Mouse (Mus musculus): ENCODE measurements at regions not wholly inside any gene's neighbourhood (a gene's known extent, or its start where the extent isn't known, plus 50 kb on each side); places are given as distances from the start of the nearest gene placed in this dataset.

DNA sequence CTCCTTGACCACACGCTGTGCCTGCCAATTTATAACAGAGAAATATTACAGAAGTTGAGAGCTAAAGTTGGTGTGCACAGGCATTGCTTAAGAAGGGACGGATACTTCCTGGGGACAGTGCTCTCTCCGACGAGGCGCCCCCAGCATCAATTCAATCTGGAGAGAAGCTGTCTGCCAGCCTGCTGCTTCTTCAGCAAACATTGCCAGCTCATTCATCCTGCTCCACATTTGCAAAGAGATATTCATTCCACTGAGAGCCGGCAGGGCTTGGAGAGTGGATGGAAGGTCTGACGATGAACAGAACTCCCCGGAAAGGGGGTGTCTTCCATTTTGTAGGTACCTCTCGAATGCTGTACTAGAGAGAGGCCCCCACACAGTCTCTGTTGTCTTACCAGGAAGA is 70.0 kb upstream of the Igfbp7 start:
- no peaks in the 10 kb centered on the region for H3K27me3 ChIP-seq (ENCODE audit: control insufficient read depth, insufficient read depth, low read length)
- no peak overlapping the region for H3K4me3 ChIP-seq (ENCODE audit: low read depth, low read length)
- 68% methylated on average over 9 of the region's 9 CpGs for WGBS
- no peaks in the 10 kb centered on the region for H3K36me3 ChIP-seq (replicated peaks; ENCODE audit: control insufficient read depth, insufficient read depth, low read length)
- no peak overlapping the region for H3K4me2 ChIP-seq (ENCODE audit: low read depth, low read length)
- H3K4me1 ChIP-seq (ENCODE audit: control insufficient read depth, insufficient read depth) = no peaks in the 10 kb centered on the region
- H3K9me3 ChIP-seq (replicated peaks; ENCODE audit: control insufficient read depth, low read length) = no peaks in the 10 kb centered on the region
- H3K9ac ChIP-seq (replicated peaks; ENCODE audit: low read depth, low read length) = no peak overlapping the region
- ATAC-seq (ENCODE audit: insufficient read depth, low read depth) (no peak), DNase-seq (ENCODE audit: low spot score) (no peak)
- TF ChIP-seq EP300 (IDR thresholded peaks at IDR 0.05; ENCODE audit: low read depth) (no peak), CTCF (IDR thresholded peaks at IDR 0.05; ENCODE audit: low read depth) (no peak)
- no peak overlapping the region for H3K27ac ChIP-seq (ENCODE audit: low read depth)

DNA sequence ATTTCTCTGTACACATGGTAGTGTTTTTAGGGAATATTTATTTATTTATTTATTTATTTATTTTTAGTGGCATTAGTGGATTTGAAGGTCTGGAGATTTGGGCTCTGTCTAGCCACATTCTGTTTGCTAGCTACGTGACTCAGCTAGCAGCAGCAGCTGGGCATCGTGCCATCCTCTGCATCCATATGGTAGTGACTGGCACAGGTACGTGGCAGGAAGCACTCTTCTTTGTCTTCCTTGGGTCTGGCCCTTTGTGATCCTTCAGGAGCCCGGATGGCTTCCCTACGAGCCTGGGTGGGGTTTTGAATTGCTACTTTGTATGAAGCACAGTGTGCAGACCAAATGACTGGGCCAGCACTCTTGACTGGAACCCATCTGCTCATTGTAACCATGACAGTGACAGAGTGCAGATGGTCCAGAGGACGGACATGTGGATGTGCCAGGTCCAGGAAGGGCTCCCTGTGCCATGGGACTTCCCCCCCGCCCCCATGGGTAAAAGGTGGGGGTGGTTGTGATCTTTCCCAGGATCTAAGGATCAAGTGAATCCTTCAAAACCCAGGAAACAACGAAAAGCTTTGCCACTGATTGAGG is 66.2 kb upstream of the Igfbp7 start:
- DNase-seq (ENCODE audit: low spot score) = no peak
- 48% methylated on average over 8 of the region's 8 CpGs for WGBS
- H3K27me3 ChIP-seq (ENCODE audit: control insufficient read depth, insufficient read depth, low read length) = no peaks in the 10 kb centered on the region
- no peaks in the 10 kb centered on the region for H3K9me3 ChIP-seq (replicated peaks; ENCODE audit: control insufficient read depth, low read length)
- no peak overlapping the region for H3K4me2 ChIP-seq (ENCODE audit: low read depth, low read length)
- H3K9ac ChIP-seq (replicated peaks; ENCODE audit: low read depth, low read length) = no peak overlapping the region
- H3K4me3 ChIP-seq (ENCODE audit: low read depth, low read length) = no peak overlapping the region
- no peak overlapping the region for H3K27ac ChIP-seq (ENCODE audit: low read depth)
- no peaks in the 10 kb centered on the region for H3K36me3 ChIP-seq (replicated peaks; ENCODE audit: control insufficient read depth, insufficient read depth, low read length)
- TF ChIP-seq CTCF (IDR thresholded peaks at IDR 0.05; ENCODE audit: low read depth) (no peak), EP300 (IDR thresholded peaks at IDR 0.05; ENCODE audit: low read depth) (no peak)
- no peak for ATAC-seq (ENCODE audit: insufficient read depth, low read depth)
- H3K4me1 ChIP-seq (ENCODE audit: control insufficient read depth, insufficient read depth) = no peaks in the 10 kb centered on the region

DNA sequence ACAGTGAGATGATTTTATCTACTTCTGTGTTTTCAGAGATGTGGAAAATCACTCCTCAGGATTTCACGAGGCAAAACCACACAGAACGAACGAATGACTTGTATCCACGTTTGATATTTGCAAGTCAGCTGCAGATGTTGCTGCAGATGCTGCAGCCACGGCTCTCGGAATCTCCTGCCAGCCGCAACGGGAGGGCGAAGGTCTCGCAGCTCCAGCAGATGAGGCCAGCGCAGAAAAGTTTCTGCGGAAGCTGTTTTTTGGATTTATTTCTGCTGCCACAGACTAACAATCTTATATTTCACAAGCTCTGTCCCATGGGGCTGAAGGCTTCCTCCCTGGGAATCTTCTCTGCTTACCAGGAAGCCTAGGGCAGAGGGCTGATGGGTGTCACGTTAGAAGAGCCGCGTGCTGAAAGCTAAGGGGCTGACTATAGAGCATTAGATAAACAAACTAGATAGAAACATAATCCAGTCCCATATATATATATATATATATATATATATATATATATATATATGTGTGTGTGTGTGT is 61.5 kb upstream of the Igfbp7 start:
- Histone ChIP-seq H3K27me3 (ENCODE audit: control insufficient read depth, insufficient read depth, low read length) (no peaks in the 10 kb centered on the region), H3K9ac (replicated peaks; ENCODE audit: low read depth, low read length) (no peak overlapping the region), H3K27ac (ENCODE audit: low read depth) (no peak overlapping the region), H3K9me3 (replicated peaks; ENCODE audit: control insufficient read depth, low read length) (no peaks in the 10 kb centered on the region), H3K4me1 (ENCODE audit: control insufficient read depth, insufficient read depth) (no peaks in the 10 kb centered on the region), H3K4me3 (ENCODE audit: low read depth, low read length) (no peak overlapping the region), H3K4me2 (ENCODE audit: low read depth, low read length) (no peak overlapping the region), H3K36me3 (replicated peaks; ENCODE audit: control insufficient read depth, insufficient read depth, low read length) (no peaks in the 10 kb centered on the region)
- TF ChIP-seq EP300 (IDR thresholded peaks at IDR 0.05; ENCODE audit: low read depth) (no peak), CTCF (IDR thresholded peaks at IDR 0.05; ENCODE audit: low read depth) (no peak)
- no peak for DNase-seq (ENCODE audit: low spot score)
- ATAC-seq (ENCODE audit: insufficient read depth, low read depth) = no peak
- 74% methylated on average over 15 of the region's 15 CpGs for WGBS

DNA sequence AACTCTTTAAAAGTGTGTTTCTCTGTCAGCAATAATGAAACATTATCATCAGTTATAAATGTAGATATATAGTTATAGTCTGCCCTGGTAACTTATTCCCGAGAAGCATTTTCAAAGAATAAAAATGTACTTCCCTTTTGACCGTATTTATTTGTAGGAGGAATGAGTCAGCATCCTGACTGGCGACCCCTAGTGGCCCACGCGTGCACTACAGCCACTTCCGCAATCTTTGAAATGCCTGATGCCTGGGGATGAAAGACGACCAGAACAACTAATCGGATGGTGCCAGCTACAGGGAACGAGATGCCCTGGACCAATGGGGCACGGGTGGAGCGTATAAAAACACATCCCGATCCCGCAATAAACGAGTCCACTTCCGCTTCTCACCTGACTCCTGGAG is 60.6 kb upstream of the Igfbp7 start:
- H3K4me2 ChIP-seq (ENCODE audit: low read depth, low read length) = no peak overlapping the region
- no peaks in the 10 kb centered on the region for H3K4me1 ChIP-seq (ENCODE audit: control insufficient read depth, insufficient read depth)
- no peaks in the 10 kb centered on the region for H3K27me3 ChIP-seq (ENCODE audit: control insufficient read depth, insufficient read depth, low read length)
- H3K9me3 ChIP-seq (replicated peaks; ENCODE audit: control insufficient read depth, low read length) = no peaks in the 10 kb centered on the region
- WGBS = 53% methylated on average over 15 of the region's 15 CpGs
- no peak for ATAC-seq (ENCODE audit: insufficient read depth, low read depth)
- H3K27ac ChIP-seq (ENCODE audit: low read depth) = no peak overlapping the region
- no peak overlapping the region for H3K4me3 ChIP-seq (ENCODE audit: low read depth, low read length)
- no peaks in the 10 kb centered on the region for H3K36me3 ChIP-seq (replicated peaks; ENCODE audit: control insufficient read depth, insufficient read depth, low read length)
- TF ChIP-seq CTCF (IDR thresholded peaks at IDR 0.05; ENCODE audit: low read depth) (peak; percentile 78), EP300 (IDR thresholded peaks at IDR 0.05; ENCODE audit: low read depth) (no peak)
- DNase-seq (ENCODE audit: low spot score) = peak; percentile 10
- no peak overlapping the region for H3K9ac ChIP-seq (replicated peaks; ENCODE audit: low read depth, low read length)

DNA sequence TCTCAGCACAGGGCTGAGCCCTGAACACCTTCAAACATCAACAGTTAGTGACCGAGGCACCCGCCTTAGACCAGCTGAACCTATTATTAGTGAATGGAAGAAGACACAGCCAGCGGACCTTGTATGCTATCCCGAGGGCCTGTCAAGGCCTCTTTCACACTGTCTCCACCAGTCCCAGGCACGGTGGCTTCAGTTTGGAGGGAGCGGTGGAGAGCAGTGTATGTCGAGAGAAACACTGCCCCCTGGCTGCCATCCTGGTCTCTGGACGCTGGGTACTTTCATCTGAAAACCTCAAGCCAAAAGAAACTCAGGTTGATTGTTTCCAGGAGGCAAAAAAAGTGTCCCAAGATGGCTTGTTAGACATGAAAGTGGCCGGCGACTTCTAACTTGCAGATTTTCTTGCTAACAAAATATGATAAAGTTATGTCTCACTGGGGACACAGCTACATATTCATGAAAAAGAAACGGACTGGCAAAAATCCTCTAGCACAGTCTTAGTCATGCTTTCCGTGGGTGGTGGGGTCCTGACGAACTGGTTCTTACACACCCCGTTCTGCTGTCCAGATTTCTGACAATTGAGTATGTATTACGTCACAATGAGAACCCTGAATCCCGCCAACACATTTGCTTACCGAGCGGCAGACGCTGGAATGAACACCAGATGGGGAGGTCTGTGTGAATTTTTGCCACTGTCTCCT is 57.2 kb upstream of the Igfbp7 start:
- no peaks in the 10 kb centered on the region for H3K27me3 ChIP-seq (ENCODE audit: control insufficient read depth, insufficient read depth, low read length)
- H3K9ac ChIP-seq (replicated peaks; ENCODE audit: low read depth, low read length) = no peak overlapping the region
- WGBS = 47% methylated on average over 19 of the region's 19 CpGs
- no peaks in the 10 kb centered on the region for H3K9me3 ChIP-seq (replicated peaks; ENCODE audit: control insufficient read depth, low read length)
- no peaks in the 10 kb centered on the region for H3K36me3 ChIP-seq (replicated peaks; ENCODE audit: control insufficient read depth, insufficient read depth, low read length)
- no peak overlapping the region for H3K27ac ChIP-seq (ENCODE audit: low read depth)
- no peaks in the 10 kb centered on the region for H3K4me1 ChIP-seq (ENCODE audit: control insufficient read depth, insufficient read depth)
- DNase-seq (ENCODE audit: low spot score) (peak; percentile 46), ATAC-seq (ENCODE audit: insufficient read depth, low read depth) (peak; percentile 50; the same call in 1 of the 2 replicates)
- TF ChIP-seq CTCF (IDR thresholded peaks at IDR 0.05; ENCODE audit: low read depth) = peak; percentile 74
- TF ChIP-seq EP300 (IDR thresholded peaks at IDR 0.05; ENCODE audit: low read depth) = no peak
- 0 out of 2 replicates have a peak overlapping the region, but pooled peaks have one; percentile 24 for H3K4me2 ChIP-seq (ENCODE audit: low read depth, low read length)
- no peak overlapping the region for H3K4me3 ChIP-seq (ENCODE audit: low read depth, low read length)

Measured in heart, postnatal 0 days (tissue).